Mouse (Mus musculus): ENCODE results near the gene Ust. TPM values are rescaled to one million over a fixed set of nuclear protein-coding genes. Genes with fewer than 3 reads are reported as not detected.

The Ust gene
- polyA plus RNA-seq, 1 experiment from 2014 or later: 4.5 TPM

DNA sequence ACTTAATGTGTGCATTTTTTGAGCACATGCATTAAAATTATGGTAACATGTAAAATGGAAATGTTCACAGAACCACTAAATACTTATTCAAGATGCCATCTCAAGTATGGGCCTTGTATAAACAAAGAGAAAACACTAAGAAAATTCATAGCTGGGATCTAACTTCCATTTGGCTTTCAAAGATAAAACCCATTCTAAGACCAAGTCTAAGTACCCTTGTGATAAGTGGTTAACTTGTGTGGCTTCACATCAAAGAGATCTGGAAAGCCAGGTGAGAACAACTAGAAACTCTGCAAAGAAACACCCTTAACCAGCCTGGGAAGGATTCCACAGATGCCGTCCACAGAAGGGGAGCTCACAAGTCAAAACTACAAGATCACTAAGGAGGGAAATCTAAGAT lies 53.4 kb downstream of the Ust start:
- H3K9me3 ChIP-seq: no peaks in the 10 kb centered on the region
- 96% methylated on average over 1 of the region's 1 CpGs for WGBS
- ATAC-seq (replicated peaks): no peak
- H3K36me3 ChIP-seq (replicated peaks): no peaks in the 10 kb centered on the region
- H3K27me3 ChIP-seq (replicated peaks): no peaks in the 10 kb centered on the region
- H3K4me3 ChIP-seq: no peak overlapping the region
- H3K4me1 ChIP-seq: no peaks in the 10 kb centered on the region
- H3K27ac ChIP-seq: no peak overlapping the region
- no peak overlapping the region for H3K4me2 ChIP-seq
- no peak overlapping the region for H3K9ac ChIP-seq

DNA sequence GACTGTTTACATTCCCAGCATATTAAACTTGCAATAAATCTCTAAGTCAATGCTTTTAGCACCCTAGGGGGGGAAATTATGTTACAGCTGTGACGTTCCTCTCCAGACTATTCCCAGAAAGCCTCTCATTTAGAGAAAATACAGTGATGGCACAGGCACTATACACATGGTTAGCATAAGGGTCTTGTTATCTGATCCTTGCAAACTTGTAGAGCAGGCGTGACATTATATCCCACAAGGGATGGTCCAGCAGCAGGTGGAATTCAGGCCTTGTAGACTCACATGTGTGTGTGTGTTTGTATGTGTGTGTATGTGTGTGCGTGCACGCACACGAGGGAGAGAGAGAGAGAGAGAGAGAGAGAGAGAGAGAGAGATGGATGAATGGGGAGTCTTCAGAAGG lies 57.3 kb downstream of the Ust start:
- Histone ChIP-seq H3K4me1 (no peaks in the 10 kb centered on the region), H3K4me2 (no peak overlapping the region), H3K9ac (no peak overlapping the region), H3K4me3 (no peak overlapping the region), H3K9me3 (no peaks in the 10 kb centered on the region), H3K36me3 (replicated peaks) (no peaks in the 10 kb centered on the region), H3K27me3 (replicated peaks) (no peaks in the 10 kb centered on the region), H3K27ac (no peak overlapping the region)
- no peak for ATAC-seq (replicated peaks)
- 83% methylated on average over 5 of the region's 5 CpGs for WGBS

DNA sequence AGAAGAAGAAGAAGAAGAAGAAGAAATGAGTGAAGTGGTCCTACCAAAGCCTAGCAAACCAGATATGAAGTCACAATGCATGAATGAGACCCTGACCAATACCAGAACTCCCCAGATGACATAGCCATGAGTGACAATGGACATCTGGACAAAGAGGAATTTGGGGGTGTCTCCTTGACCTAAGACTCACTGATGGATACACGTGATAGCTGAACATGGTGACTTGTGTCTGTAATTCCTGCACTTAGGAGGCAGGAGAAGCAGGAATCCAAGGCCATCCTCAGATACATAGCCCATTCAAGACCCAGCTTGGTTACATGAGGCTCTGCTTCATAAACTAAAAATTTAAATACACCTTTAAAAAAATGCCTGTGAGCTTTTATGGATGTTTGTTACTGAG lies 63.9 kb downstream of the Ust start:
- Histone ChIP-seq H3K4me2 (no peak overlapping the region), H3K27me3 (replicated peaks) (no peaks in the 10 kb centered on the region), H3K27ac (no peak overlapping the region), H3K9me3 (no peaks in the 10 kb centered on the region), H3K9ac (no peak overlapping the region), H3K4me3 (no peak overlapping the region), H3K36me3 (replicated peaks) (no peaks in the 10 kb centered on the region), H3K4me1 (no peaks in the 10 kb centered on the region)
- WGBS: 72% methylated on average over 1 of the region's 1 CpGs
- no peak for ATAC-seq (replicated peaks)

DNA sequence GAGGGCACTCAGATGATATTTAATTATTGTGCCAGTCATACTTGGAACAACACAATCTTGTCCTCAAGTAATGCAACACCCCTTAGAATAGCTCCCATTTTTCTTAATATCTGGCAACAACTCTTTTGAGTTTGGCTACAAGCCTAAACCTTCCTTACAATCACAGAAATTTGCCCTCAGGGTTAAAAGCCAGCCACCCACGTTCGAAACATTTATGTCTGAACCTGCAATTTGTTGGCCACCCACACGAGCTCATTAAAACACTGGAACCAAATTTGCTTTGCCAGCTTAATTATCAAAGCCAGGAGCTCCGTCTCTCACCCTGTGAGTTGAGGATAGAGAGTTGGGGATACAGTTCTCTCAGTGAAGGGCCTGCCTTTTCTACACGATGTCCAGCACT lies 70.9 kb downstream of the Ust start:
- H3K36me3 ChIP-seq (replicated peaks): no peaks in the 10 kb centered on the region
- ATAC-seq (replicated peaks): no peak
- 58% methylated on average over 5 of the region's 5 CpGs for WGBS
- no peak overlapping the region for H3K4me3 ChIP-seq
- H3K27me3 ChIP-seq (replicated peaks): no peaks in the 10 kb centered on the region
- H3K4me2 ChIP-seq: no peak overlapping the region
- H3K27ac ChIP-seq: no peak overlapping the region
- H3K9ac ChIP-seq: no peak overlapping the region
- 0 out of 2 replicates have a peak, but pooled peaks cover 4% of the 10 kb centered on the region for H3K4me1 ChIP-seq
- H3K9me3 ChIP-seq: no peaks in the 10 kb centered on the region

GRCm38 (mm10) chr10:8446972-8447371 lies 71.7 kb downstream of the Ust start:
- H3K9me3 ChIP-seq: no peaks in the 10 kb centered on the region
- no peak overlapping the region for H3K4me2 ChIP-seq
- no peak overlapping the region for H3K9ac ChIP-seq
- no peaks in the 10 kb centered on the region for H3K36me3 ChIP-seq (replicated peaks)
- H3K4me3 ChIP-seq: no peak overlapping the region
- WGBS: 46% methylated on average over 4 of the region's 4 CpGs
- H3K4me1 ChIP-seq: 0 out of 2 replicates have a peak, but pooled peaks cover 4% of the 10 kb centered on the region
- no peaks in the 10 kb centered on the region for H3K27me3 ChIP-seq (replicated peaks)
- no peak overlapping the region for H3K27ac ChIP-seq
- ATAC-seq (replicated peaks): no peak

DNA sequence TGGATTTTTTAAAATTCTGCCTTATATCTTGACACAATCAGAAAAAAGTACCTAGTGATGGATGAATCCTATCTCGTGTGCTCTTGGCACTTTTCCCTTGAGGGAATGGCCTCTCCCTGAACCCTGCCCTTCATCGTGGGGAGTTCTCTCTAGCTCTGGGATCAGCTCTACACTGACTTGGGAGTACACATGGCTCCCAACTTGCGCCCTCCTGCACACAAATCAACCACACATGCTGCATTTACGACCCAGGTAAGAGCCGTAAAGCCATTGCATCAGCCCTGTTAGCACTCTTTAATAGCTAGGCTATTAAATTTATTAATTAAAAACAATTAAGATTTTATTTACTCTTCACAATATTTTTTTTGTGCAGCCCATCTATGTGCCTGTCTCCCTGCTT lies 74.6 kb downstream of the Ust start:
- Histone ChIP-seq H3K36me3 (replicated peaks) (no peaks in the 10 kb centered on the region), H3K4me1 (0 out of 2 replicates have a peak, but pooled peaks cover 4% of the 10 kb centered on the region), H3K27me3 (replicated peaks) (no peaks in the 10 kb centered on the region), H3K9me3 (no peaks in the 10 kb centered on the region), H3K4me3 (no peak overlapping the region), H3K9ac (no peak overlapping the region), H3K27ac (no peak overlapping the region), H3K4me2 (no peak overlapping the region)
- WGBS: 91% methylated on average over 5 of the region's 5 CpGs
- ATAC-seq (replicated peaks): no peak

DNA sequence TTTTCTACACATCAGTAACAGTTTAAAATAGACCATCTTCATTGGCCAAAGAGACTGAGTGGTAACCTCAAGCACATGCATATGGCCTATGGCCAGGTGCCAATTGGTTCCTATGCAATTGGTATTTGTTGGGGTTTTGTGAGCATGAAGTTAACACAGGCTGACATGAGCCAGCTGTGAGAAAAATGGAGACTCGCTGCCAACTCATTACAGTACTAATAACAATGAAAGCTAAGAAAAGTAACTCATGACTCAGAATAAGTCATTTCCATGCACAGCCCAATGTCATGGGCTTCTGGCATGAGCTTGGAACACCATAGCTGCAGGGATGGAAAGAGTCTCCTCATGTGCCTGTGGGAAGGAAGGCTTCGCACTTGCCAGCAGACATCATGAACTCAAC lies 86.8 kb downstream of the Ust start:
- ATAC-seq (replicated peaks): no peak
- H3K4me2 ChIP-seq: no peak overlapping the region
- H3K27me3 ChIP-seq (replicated peaks): no peaks in the 10 kb centered on the region
- no peak overlapping the region for H3K27ac ChIP-seq
- no peaks in the 10 kb centered on the region for H3K4me1 ChIP-seq
- H3K9me3 ChIP-seq: no peaks in the 10 kb centered on the region
- H3K4me3 ChIP-seq: no peak overlapping the region
- WGBS: 88% methylated on average over 2 of the region's 2 CpGs
- no peaks in the 10 kb centered on the region for H3K36me3 ChIP-seq (replicated peaks)
- H3K9ac ChIP-seq: no peak overlapping the region

DNA sequence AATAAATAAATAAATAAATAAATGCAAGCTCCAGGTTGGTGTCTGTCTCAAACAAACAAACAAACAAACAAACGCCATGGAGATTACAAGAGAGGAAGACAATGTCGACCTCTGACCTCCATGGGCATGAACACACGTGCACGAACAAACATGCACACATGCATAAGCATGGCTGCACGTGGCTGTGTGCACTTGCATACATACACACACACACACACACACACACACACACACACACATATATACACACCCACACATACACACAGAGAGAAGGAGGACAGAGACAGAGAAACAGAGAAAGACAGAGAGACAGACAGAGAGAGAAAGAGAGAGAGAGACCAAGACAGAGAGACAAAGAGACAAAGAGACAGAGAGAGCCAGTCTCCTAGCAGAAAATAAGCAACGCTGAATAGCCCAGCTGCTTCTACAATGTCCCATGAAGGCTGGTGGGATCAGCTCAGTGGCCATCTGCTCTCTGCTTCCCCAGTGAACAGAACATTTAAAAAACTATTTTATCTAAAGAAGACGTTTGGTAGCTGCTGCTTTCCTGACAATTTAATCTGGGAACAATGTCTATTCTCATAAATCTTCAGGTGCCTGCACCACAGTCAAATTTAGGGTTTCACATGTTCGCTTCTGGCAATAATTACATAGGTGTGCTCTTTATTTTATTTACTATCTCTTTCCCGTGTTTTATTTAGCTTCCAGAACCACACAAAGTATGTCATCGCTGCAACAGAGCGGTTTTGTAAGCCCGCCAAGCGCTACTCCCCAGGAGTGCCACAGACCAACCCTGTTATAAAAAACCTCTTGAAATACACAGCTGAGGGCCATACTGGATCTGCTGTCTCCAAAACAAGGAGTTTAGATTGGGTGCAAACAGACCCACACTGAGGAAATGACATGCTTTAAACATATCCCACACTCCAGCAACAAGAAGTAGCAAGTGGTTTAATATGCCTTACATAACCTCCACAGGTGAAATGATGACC lies 89.5 kb downstream of the Ust start:
- Histone ChIP-seq H3K27me3 (replicated peaks) (no peaks in the 10 kb centered on the region), H3K4me2 (no peak overlapping the region), H3K27ac (no peak overlapping the region), H3K4me1 (no peaks in the 10 kb centered on the region), H3K9me3 (no peaks in the 10 kb centered on the region), H3K9ac (no peak overlapping the region), H3K36me3 (replicated peaks) (no peaks in the 10 kb centered on the region), H3K4me3 (no peak overlapping the region)
- WGBS: 76% methylated on average over 13 of the region's 13 CpGs
- ATAC-seq (replicated peaks): peak; percentile 37; the same call in 1 of the 2 replicates

DNA sequence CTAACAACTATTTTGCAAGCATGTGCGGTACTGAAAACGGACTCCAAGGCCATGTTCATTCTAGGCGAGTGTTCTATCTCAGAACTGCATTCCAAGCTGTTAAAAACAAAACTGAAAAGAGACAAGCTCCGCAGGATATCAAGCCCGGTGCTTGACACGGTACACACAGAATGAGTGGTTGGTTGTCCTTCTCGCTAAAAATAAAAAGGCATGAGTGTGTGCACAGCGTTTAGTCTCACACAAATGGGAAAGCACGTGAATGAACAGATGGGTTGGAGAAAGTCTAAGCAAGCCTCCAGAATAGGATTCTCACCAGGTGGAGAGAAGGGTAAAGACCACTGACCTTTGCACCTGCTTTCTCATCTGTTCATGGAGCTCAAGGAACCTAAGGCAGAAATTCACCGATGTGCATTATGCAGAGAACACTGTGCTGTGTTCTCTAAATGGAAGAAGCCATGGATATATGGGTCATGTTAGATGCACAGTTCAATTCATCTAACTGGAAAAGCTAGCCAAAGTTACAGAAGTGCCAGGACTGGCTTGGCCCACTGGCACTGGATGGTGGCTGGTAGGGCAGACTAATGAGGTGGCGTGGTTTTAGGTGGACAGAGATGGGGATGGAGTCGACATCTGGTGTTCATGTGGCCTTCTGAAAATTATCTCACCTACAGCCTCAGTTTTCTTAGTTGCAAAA lies 90.8 kb downstream of the Ust start:
- ATAC-seq (replicated peaks): no peak
- no peak overlapping the region for H3K4me2 ChIP-seq
- H3K9me3 ChIP-seq: no peaks in the 10 kb centered on the region
- no peak overlapping the region for H3K27ac ChIP-seq
- 85% methylated on average over 12 of the region's 12 CpGs for whole genome bisulfite sequencing
- H3K9ac ChIP-seq: no peak overlapping the region
- H3K4me1 ChIP-seq: no peaks in the 10 kb centered on the region
- no peaks in the 10 kb centered on the region for H3K27me3 ChIP-seq (replicated peaks)
- H3K4me3 ChIP-seq: no peak overlapping the region
- no peaks in the 10 kb centered on the region for H3K36me3 ChIP-seq (replicated peaks)

- Histone ChIP-seq H3K27me3 (replicated peaks) (no peaks in the 10 kb centered on the region), H3K4me3 (no peak overlapping the region), H3K9ac (no peak overlapping the region), H3K27ac (no peak overlapping the region), H3K9me3 (no peaks in the 10 kb centered on the region), H3K4me2 (no peak overlapping the region), H3K36me3 (replicated peaks) (no peaks in the 10 kb centered on the region), H3K4me1 (no peaks in the 10 kb centered on the region)
- ATAC-seq (replicated peaks): no peak
- 61% methylated on average over 6 of the region's 6 CpGs for WGBS
Observed at GRCm38 (mm10) chr10:8419496-8420009, 99.1 kb downstream of the Ust start.

DNA sequence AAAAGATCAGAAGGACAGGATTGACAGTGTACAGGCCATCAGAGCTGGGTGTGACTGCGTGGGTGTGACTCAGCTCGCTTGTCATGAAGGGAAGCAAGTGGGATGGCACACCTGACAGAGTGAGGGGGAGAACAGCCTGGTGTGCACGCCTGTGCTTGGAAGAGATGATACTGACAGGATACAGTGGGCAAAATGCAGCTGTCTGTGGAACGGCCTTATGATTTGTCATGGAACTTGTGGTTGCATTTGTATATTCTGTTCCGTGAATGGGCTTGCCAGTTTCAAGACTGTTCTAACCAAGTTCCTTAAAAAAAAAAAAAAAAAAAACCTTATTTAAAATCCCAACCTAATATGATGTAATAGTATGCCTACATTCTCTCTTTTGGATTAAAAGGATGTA lies 103.2 kb downstream of the Ust start:
- Histone ChIP-seq H3K27ac (no peak overlapping the region), H3K4me3 (no peak overlapping the region), H3K9me3 (no peaks in the 10 kb centered on the region), H3K9ac (no peak overlapping the region), H3K36me3 (replicated peaks) (no peaks in the 10 kb centered on the region), H3K4me1 (no peaks in the 10 kb centered on the region), H3K27me3 (replicated peaks) (no peaks in the 10 kb centered on the region), H3K4me2 (no peak overlapping the region)
- ATAC-seq (replicated peaks): no peak
- 90% methylated on average over 5 of the region's 5 CpGs for WGBS

- 92% methylated on average over 7 of the region's 7 CpGs for WGBS
- Histone ChIP-seq H3K27me3 (replicated peaks) (no peaks in the 10 kb centered on the region), H3K36me3 (replicated peaks) (no peaks in the 10 kb centered on the region), H3K9ac (no peak overlapping the region), H3K27ac (no peak overlapping the region), H3K4me2 (no peak overlapping the region), H3K4me3 (no peak overlapping the region), H3K4me1 (no peaks in the 10 kb centered on the region), H3K9me3 (no peaks in the 10 kb centered on the region)
- ATAC-seq (replicated peaks): no peak
Observed at GRCm38 (mm10) chr10:8415036-8415435, 103.6 kb downstream of the Ust start.
